Mouse (Mus musculus): ENCODE data around the gene Tlr8.
A peak's percentile ranks its signal among the peaks of the same experiment; 100 is the strongest.
"Not testable (repeated sequence)": the region's sequence is repeated elsewhere in the genome, so short reads cannot be mapped to it uniquely, and the experiment has no call there.

Gene Tlr8

DNA sequence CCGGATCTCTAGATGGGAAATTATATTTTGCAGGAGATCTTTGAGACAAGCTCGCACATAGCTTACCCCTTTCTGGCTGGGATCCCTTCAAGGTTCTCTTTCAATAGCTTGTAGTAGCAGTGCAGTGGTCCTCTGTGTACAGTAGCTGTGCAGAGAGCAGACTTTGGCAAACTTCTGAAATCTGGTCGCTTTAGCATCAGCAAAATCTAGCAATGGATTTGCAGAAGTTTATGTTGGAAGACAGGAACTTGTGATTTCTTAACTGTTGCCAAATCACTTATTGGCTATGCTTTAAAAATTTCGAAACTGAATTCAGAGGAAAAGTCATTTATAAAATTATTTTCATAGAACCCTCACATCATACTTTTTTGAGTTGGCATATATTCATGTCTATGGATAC, at the start of gene Tlr8:
TSS of gene Tlr8 (minus strand) at position 244 of the 400 bp plus-strand sequence.
- no peak for DNase-seq (ENCODE audit: low spot score)

DNA sequence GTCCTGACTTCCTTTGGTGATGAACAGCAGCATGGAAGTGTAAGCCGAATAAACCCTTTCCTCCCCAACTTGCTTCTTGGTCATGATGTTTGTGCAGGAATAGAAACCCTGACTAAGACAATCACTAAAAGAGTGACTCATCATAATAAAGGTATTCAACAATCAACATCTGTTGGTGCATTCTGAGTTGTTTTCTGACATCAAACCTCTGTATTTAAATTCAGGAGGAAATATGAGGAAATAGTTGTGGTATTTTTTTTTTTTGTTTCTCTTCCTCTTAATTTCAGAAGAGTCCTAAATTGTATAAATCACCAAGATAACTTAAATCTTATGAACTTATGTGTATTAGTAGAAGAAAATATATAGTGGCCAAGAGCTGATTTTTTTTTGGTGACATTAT, 37.9 kb upstream of the Tlr8 start:
- DNase-seq (ENCODE audit: low spot score): not testable (repeated sequence)

DNA sequence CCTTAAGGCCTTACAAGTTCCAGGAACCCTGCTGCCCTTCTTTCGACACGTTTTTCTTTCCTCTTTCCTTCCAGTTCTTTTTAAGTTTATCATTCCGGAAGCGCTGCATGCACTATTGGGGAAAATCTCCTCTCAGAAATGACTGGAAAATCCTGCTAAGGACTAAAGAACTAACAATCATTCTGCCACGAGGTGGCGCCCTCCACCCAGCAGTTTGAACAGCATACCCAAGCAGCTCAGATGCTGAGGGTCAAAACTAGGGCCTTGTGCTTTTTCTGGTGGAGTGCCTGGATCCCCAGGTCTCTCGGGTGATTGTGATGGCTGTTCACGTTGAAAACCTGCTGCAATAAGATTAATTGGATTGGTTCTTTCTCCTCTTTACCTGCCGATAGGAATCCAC, 12.8 kb upstream of the Tlr8 start:
- DNase-seq (ENCODE audit: low spot score): peak; percentile 74

- DNase-seq (ENCODE audit: low spot score): no peak
Measured at GRCm38 (mm10) chrX:167276551-167276950, 12.4 kb upstream of the Tlr8 start.

- no peak for DNase-seq (ENCODE audit: low spot score)
Measured at GRCm38 (mm10) chrX:167263530-167263929, 599 bp downstream of the Tlr8 start.

GRCm38 (mm10) chrX:167241736-167242135, 22.4 kb downstream of the Tlr8 start:
- no peak for DNase-seq (ENCODE audit: low spot score)

- no peak for DNase-seq (ENCODE audit: low spot score)
Measured at GRCm38 (mm10) chrX:167239293-167239921, 24.7 kb downstream of the Tlr8 start.

- DNase-seq (ENCODE audit: low spot score): peak; percentile 81
Measured at GRCm38 (mm10) chrX:167233104-167233687, 30.9 kb downstream of the Tlr8 start.

DNA sequence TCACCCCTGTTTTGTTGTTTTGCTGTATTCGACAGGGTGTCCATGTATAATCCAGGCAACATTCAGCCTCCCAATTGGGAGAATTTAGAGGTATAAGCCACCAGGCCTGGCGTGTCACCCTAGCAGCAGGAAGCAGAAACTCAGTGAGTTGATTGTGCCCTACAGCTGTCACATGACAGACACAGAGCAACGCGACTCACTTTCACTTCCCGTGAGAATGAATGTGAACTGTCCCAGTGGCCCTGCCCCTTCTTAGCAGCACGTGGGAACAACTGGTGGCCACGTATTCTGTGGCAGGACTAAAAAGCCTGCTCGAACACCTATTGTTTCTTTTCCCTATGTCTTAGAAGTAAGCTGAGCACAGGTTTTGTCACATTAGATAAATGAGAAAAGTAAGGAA, 33.0 kb downstream of the Tlr8 start:
- no peak for DNase-seq (ENCODE audit: low spot score)

- no peak for DNase-seq (ENCODE audit: low spot score)
Measured at GRCm38 (mm10) chrX:167229819-167230218, 34.3 kb downstream of the Tlr8 start.

DNA sequence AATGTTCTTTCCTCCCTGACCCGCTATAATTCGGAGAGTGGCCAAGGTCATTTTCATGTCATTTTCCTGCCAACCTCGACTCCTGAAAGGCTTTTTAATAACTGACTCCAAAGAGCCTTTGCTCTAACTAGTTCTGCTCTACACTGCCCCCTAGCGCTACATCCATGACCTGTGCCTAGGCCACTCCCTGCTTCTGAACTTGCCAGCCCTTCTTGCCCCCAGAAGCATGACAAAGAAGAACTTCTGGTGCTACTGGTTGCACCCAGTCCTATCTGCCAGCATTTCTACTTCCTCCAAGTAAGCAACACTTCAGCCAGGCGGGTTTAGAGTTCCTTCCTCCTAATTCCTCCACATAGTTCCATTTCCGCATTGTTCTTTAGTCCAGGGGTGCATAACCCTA, 34.9 kb downstream of the Tlr8 start:
- DNase-seq (ENCODE audit: low spot score): peak; percentile 63

DNA sequence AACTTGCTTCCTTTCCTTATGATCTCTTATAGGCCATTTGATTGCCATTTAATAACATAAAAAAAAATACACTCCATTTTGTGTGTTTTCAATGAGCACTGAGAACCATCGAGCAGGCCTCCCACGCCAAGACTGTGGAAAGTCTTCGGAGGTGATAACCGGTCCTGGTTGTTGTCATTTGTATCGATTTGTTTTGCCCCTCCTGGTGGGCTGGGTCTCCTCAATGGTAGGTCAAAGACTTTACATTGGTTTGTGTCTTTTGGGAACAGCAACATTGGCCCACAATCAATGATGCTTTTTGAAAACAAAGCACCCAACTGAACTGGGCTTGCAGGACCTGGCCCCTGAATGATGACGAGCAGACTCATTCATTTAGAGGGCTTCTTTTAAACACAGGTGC, 36.4 kb downstream of the Tlr8 start:
- DNase-seq (ENCODE audit: low spot score): no peak

GRCm38 (mm10) chrX:167227138-167227537, 37.0 kb downstream of the Tlr8 start:
- DNase-seq (ENCODE audit: low spot score): no peak

- DNase-seq (ENCODE audit: low spot score): no peak
Measured at GRCm38 (mm10) chrX:167226570-167226969, 37.6 kb downstream of the Tlr8 start.

GRCm38 (mm10) chrX:167212707-167213106, 51.4 kb downstream of the Tlr8 start:
- no peak for DNase-seq (ENCODE audit: low spot score)

DNA sequence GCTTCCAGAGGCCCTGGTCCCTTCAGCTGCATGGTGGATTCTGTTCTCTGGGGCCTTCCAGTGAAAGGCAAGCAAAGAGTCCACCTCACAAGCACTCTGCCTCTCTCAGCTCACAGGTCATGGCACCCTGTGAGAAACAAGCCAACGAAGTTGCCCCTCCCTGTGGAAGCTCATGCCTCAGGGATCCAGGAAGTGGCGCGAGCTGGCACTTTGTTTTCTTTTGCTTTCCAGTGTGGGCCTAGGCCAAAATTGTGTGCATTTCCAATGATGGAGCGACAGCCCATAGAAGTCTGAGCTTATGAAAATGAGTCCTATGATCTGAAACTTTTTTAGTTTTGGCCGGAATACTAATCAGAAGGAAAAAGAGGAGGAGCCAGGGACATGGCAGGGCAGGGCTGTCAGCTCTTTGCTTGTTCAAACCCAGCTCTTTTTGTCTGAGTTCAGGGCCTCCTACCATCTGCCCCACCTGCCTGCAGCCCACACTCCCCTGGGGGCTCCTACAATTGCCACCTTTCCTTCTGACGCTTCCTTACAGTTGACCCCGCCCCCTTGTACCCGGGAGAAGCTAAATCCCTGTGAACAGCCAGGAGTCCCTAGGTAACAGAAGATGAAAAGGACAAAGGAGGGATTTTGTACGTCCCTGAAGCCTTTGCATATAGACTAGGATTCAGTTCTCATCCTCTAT, 52.1 kb downstream of the Tlr8 start:
- no peak for DNase-seq (ENCODE audit: low spot score)

DNA sequence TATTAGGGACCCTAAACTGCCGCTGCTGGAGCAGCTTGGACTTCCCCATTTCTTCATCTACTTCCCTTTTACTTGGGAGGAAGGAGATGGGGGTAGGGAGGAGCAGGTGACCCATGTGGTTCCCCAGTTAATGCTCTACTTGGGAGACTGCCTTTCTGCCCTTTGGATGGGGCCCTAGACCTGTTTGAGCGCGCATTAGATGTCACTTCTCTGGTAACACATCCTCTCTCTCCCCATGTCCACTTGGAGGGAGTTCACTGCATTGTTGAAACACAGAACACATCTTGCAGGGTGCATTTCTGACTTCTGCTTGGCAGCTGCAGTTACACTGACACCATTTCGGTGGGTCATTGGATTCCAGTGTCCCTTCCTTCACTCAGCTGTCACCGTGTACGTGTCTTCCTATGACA, 53.8 kb downstream of the Tlr8 start:
- DNase-seq (ENCODE audit: low spot score): no peak

- DNase-seq (ENCODE audit: low spot score): no peak
Measured at GRCm38 (mm10) chrX:167209828-167210227, 54.3 kb downstream of the Tlr8 start.

- DNase-seq (ENCODE audit: low spot score): peak; percentile 83
Measured at GRCm38 (mm10) chrX:167208978-167209754, 55.0 kb downstream of the Tlr8 start, which contains the start of gene Tmsb4x. Gene Tmsb4x (minus strand): TSS chrX:167209315.

DNA sequence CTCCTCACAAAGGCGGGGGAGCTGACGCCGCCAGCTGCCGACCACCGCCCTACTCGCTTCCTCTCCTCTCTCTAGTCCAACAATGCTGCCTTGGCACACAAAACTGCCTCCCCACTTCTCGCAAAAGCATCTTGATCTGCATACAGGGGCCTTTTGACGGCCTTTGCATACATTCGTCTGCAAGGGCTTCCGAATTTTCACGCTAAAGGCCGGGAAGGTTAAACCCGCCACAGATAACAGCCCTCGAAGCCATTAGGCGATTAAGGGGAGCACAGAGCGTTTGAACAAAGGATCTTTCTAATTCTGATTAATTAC, 55.7 kb downstream of the Tlr8 start:
- DNase-seq (ENCODE audit: low spot score): peak; percentile 27

DNA sequence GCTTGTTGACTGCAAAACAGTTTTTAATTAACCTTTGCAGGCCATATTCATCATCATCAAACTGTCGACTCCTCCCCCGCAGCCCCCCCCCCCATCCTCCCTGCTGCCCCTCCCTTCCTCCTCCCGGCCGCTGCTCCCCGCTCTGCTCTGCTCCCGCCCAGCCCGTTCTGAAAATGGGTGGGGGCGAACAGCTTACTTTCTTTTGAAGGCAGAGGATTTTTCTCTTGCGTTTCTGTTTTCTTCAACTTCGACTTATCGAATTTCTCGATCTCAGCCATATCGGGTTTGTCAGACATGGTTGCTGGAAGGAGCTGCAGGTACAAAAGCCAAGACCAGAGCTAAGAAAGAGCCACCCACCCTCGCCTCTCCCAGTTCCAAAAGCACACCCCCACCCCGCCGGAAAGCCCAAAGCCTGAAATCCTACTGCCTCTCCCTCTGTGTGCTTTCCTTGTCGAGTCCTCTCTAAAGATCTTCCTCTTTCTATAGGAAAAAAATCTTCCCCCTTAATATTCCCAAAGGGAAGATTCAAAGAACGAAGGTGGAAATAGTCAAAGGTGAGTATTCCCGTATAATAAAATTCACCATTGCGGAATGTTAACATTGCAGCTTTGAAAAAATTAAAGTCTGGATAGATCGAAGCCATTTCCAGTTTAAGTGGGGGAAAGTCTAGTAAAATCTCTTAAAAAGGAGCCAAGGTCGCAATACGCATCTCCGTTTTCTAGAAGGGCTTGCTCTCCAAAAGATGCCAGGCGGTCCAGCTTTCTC, 56.2 kb downstream of the Tlr8 start:
- no peak for DNase-seq (ENCODE audit: low spot score)

Data from layer of hippocampus, adult 11-12 months (tissue).